Mouse (Mus musculus) frontal cortex, postnatal 14 days (tissue): ENCODE results near the gene Tekt1.

Source experiments
- DNase-seq, 2 experiments: peaks; one replicate each; pipeline ENCODE4 v3.0.0; 2022; ENCODE audit warnings: low spot score in 2 of 2

The Tekt1 gene

DNA sequence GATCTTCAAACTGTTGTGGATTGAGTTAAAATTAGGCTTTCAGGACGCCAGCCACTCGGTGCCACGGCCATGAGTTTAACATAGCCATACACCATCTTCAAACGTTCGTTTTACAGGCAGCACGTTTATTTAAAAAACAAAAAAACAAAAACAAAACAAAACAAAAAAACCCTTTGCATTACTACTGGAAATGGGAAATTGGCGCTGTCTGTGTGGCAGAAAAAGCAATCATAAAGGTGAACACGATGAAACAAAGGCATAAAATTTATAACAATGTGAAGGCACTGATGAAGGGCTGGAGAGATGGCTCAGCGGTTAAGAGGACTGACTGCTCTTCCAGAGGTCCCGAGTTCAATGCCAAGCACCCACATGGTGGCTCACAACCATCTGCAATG, at the start of gene Tekt1:
Tekt1 (minus strand) TSS at position 96 of the 395 bp plus-strand sequence.
- no peak for DNase-seq

DNA sequence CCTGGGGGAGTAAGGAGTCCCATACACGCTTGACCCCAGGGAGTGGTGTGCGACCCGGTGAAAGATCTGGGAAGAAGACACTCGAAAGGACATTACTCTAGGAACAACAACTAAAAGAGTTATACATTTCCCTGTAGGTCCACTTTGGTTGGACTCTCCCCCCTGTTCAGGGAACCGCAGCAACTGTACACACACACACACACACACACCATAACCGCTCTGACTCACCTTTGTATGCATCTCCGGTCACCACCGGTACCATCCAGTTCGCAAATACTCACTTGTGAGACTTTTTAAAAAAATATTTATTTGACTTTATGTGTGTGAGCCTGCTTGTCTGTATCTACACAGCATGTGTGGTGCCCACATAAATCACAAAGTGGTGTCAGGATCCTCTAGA, 49.7 kb upstream of the Tekt1 start:
- DNase-seq = no peak

DNA sequence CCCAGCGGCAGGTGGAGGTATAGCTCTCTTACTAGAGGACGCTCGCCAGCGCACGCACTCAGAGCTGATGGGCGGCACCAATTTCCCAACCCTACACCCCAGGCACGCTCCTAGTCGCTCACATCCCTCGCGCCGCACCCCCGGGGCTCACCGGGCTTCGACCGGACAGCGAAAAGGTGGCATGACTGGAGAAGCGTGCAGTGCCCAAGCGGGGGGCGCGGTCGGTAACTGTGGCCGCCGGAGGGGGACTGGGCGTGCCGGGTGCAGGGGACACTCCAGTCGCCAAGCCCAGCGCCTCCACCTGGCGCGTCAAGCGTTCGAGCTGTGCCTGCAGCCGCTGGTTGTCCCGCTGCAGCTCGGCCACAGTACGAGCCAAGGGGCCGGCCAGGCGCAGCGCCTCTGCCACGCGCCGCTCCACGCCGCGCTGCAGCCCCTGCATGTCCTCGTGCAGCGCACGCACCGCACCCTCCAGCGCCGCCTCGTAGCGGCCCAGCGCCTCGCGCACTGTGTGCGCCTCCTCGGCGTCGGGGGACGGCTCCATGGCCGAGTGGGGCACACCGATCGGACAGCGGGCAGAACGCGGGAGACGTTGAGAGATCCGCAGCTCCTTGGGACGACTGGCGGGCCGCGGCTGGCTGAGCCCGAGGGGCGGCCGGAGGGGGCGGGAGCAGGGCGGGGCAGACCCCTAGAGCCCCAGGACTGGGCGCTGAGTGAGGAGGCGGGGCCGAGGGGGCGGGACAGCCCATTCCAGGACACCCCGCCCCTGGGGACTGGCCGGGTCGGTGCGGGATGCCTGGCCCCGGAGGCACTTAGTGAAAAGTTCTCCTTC, 49.1 kb upstream of the Tekt1 start, which contains the start of gene Smtnl2:
Smtnl2 (minus strand) TSS at position 621 of the 829 bp plus-strand sequence.
- DNase-seq = peak in 1 of 2 experiments; percentile 31

DNA sequence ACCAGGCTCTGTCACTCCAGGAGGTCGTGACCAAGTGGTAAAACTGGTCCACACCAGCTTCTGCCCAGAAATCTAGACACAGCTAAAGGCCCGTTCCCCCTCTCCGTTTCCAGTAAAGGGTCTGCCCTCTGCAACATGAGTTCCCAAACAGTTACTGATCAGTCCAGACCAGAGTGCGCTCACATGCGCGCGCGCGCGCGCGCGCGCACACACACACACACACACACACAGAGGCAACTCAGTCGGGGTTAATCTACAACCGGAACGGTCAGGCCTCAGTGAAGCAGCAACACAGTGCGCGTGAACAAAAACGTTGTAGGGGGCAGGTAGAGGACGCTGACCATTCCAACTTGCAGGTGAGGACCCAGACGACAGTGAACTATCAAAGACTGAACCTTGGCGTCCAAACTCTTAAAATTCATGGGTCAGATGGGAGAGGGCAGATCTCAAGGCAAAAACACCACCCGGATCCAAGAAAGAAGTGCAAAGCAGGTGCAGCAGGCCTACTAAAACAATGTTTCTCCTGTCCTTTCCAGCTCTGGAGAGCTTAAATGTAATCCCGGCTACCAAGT, 48.4 kb upstream of the Tekt1 start:
- DNase-seq = no peak

DNA sequence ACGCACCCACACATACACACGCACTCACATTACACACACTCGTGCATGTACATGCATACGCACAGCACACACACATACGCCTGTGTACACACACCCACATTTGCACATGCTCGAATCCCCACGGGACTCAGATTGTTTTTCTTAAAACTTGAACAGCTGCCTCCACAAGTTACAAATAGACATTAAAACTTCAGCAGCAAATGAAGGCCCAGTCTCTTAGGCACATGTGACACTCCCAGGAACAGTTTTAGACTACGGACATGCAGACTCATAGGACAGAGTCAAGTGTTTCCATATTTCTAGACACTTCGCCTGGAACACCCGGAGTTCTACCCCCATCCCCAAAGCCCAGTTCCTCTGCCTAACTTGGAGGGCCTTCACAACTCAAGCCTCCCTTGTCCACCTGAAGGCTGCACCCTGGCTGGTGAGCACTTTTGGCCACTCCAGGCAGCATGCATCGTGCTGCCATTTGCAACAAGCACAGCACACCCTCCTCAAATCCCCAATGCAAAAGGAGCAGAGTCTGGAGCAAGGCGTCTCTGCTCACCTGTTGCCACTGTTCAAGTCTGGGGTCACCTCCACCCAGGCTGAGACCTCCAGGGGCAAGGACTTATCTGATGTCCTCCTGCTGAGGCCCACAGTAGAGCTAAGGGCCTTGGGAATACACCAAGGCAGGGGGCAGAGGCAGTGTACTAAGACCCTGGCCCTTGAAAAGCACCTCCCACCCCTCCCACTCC, 47.6 kb upstream of the Tekt1 start:
- DNase-seq = no peak

DNA sequence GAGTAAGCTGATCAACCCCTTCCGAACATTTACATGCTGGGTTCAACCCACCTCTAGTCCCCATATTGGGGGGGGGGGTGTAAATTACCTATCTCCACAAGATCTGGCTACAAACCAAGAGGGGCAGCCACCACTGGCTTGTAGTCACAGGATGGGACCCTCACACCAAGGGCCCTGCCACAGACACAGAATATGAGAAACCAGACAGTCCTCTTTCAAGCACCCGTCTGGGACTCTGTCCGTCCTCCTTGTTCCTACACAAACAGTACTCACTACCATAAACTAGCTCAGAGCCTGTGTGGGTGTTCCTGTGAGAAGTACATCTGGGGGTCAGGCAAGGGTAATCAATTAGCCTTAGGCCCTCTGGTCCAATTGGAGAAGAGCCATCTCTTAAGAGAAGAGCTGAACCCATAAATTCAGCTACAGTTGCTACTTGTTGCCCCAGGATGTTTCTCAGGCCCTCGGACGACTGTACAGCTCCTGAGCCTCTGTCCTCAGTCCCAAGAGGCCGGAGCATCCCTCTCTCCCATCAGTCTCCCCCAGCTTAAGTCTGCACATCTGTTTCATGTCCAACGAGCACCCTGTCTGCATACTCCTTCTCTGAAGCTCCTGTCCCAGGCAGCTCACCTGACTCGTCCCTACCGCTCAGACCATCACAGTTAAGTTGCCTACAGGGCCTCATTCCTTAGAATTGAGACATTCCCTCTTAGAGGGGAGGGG, 46.4 kb upstream of the Tekt1 start:
- DNase-seq = no peak

DNA sequence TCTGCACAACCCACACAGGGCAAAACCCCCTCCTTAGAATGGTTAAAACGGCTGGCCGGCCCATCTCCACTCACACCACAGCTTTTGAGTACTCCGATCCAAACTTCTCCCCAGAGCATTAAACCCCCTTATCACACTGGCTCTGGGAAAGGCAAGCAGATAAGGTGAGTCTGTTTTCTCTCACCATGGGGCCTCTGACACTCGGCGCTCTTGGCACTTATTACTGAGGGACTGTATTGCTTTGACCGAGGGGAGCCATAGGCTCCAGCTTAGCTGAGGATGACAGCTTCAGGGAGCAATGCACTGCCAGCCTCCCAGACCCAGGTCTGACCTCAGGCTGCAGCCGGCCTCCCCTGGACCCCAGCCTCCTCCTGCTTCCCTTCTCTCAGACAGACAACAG, 45.3 kb upstream of the Tekt1 start:
- DNase-seq = no peak

DNA sequence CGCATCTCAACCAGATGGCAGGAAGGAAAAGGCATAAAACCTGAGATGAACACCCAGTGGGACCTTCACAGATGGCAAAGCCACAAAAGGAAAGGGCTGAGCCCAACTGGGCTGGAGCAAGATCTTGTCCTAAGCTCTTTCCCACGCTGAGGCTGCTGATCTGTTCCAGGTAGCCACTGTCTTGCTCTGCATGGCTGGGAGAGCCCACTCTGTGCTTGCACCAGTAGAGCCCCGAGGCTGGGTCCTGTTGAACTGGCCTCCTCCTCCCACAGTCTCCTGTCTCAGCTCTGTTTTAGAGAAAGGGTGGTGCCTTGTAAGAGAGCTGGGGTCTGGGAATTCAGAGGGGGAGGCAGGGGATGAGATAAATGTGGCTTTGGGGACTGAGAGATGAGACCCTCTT, 44.8 kb upstream of the Tekt1 start:
- no peak for DNase-seq

DNA sequence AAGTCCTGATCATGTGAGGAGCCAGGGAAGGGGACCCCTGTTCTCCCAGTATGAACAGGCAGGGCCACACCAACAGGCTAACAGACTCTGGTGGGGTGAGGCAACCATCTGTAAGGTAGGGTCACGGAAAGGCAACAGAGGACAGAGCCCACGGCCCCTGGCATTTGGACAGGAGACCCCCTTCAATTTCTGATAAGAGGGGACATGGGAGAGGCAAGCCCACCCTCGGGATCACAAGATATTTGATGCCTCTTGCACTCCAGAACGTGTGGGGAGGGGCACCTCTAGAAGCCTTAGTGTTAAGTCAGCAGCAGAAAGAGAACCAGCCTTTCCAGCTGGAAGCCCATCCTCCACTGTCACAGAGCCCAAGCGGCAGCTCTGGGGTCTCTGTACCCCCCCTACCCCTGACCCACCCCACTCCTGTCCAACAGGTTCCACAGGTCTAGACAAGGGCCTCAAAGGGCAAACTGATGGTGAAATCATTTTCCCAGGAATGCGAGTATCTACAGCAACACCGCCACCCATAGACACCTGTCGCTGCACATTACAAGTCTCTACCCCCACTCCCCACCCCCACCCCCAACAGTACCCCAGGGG, 43.9 kb upstream of the Tekt1 start:
- no peak for DNase-seq

DNA sequence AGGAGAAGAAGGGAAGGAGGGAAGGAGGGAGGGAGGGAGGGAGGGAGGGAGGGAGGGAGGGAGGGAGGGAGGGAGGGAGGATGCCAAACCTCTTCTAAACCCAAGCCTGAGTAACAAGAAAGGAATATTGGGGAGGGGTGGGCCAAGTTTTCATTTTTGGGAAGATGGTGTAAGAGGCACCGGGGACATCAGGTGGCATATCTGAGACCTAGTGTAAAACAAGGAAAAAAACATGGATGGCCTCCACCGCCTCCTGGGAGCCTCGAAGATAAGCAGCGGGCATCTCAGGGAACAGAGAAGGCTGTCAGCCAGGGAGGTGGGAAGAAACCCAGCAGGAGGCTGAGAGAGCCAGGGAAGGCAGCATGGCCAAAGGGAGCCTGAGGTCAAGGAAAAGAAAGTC, 43.3 kb upstream of the Tekt1 start:
- no peak for DNase-seq

DNA sequence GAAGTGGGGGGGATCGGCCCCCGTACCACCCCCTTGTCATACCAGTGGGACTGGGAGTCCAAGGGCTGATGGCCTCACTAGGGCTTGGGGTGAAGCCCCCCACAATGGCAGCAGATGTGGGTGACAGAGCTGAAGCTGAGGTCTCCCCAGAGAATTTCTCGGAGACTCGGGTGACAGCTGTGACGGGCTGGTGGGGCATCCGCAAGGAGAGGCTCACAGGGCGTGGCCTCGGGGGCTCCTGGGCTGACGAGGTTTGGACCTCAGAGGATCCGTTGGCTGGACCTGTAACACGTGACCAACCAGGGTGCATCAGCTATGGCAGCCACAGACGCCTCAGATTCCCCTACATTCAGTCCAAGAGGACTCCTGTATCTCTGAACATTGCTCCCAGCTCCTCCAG, 40.7 kb upstream of the Tekt1 start:
- no peak for DNase-seq

DNA sequence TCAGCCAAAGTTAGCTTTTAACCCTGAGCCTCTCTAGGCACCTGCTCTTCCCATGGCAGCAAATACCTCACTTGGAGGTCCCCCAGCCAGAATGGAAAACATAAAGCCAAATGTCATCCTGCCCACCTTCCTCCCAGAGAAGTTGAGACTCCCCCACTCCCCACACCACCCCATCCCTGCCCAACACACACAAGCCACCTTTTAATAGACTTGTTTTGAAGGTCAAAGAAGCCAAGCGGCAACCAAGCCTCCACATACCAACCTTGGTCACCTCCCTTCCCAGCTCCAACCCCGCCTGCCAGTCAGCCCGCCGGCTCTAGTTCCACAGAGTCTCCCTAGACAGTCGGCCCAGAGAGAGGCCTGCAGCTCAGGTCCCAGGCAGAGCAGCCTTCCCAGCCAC, 39.8 kb upstream of the Tekt1 start:
- no peak for DNase-seq

DNA sequence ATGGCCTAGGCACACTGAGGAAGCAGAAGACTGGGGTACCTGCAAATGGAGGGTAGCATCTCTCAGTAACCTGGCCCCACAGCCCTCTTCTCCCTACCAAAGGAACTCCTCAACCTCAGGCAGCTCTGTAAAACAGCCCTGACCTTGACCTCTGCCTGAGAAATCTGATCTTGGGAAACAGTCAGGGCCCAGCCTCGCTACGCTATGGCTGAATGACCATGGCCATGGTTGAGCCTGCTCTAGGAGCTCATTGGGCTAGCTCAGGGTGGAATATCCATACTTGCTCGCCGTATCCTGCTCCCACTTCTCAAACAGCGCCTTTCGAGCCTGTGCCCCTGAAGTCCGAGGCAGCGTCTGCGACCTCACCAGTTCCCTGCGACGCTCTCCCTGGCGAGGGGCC, 38.8 kb upstream of the Tekt1 start:
- DNase-seq = no peak

DNA sequence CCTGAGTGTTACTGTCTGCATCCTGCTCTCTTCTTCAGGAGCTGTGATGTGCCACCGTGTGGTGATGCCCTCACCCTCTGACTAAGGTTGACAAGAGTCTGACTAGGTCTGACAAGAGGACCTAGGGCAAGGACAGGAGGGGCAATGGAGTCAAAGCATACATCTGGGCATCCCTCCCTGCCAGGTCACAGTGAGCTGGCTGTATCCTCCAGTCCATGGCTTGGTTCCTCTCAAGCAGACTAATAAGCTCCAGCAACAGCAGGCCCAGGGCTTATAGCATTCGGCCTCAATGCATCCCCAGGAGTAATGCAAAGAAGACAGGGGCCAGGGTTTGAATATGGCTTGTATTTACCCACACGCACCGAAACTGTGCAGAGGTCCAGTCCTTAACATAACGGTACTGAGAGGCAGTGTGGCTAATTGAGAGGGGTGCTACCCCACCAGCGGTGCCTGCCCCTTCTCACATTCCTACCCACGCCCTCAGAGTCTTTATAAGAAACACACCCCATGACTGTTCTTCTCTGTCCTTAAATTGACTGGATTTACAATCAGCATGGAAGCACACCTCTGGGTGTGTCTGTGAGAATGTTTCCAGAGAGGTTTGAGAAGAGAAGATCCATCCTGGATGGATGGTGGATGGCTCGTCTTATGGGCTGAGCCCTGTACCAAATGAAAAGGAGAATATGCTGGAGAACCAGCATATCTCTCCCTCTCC, 35.7 kb upstream of the Tekt1 start:
- no peak for DNase-seq

DNA sequence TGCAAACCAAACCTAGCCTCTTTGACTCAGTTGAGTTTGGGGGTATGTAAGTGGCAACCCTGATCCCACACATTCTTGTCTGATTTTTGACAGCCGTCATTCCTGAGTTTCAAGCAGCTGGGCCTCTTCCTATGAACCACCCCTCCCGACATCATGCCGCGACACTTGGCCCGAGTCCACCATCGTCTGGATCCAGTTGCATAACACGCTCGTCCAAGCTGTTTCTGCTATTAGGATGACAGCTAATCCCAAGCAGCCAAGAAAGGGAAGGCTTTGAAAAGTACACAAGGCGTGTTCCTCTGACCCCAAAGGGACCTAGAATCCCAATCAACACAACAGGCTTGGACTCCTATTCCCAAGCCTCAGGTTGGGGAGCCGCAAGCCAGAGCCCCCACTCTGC, 34.8 kb upstream of the Tekt1 start:
- no peak for DNase-seq

DNA sequence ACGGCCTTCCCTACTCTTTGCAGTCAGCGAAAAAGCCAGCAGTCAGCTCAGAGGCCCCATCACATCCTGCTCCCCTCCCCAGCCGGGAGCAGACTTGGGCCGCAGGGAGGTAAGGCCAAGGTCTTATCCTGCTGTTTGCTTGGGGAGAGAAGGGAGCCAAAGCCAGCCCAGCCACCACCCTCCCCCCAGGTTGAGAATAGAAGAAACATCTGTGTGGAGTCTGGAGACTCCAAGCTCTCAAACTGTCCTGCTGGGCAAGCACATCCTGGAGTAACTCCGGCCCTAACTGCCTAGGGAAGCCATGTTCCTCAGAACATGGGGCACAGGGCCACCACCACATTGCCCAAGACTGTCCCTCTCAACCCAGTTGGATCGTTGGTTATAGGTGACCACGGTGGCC, 34.4 kb upstream of the Tekt1 start:
- DNase-seq = no peak

DNA sequence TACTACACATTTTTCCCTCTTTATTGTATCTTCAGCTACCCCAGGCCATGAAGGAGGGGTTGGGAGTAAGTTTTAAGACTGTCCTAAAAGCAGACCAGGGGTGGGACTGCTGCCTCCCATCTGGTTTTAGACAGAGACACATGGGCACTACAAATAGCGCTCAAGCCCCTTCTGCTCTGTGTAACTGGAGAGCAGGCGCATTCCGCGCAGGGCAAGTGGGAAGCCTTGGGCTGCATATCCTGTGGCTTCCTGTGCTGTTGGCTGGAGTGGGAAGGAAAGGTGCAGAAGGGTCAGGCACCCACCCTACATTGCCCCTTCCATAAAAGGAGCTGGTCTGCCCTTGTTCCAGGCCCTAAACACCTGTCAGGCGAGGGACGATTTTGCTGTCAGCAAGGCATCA, 33.4 kb upstream of the Tekt1 start:
- DNase-seq = no peak

DNA sequence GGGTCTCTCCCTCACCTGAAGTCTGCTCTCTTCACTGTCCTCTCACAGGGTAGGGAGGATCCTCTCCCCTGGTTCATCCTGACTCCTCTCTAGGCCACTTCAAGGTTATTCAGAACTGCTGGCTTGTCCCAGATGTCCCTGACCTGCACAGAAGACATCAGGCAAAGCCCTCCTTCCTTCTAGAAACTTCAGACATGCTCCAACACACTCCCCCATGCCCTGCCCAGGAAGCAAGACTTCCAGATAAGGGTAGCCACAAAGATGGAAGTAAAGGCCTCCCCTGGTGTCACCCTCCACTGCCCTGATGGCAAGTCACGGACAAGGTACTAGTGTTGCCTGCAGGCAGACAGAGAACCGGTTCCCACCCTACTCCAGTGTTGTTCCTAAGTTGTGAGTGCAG, 32.5 kb upstream of the Tekt1 start:
- no peak for DNase-seq

DNA sequence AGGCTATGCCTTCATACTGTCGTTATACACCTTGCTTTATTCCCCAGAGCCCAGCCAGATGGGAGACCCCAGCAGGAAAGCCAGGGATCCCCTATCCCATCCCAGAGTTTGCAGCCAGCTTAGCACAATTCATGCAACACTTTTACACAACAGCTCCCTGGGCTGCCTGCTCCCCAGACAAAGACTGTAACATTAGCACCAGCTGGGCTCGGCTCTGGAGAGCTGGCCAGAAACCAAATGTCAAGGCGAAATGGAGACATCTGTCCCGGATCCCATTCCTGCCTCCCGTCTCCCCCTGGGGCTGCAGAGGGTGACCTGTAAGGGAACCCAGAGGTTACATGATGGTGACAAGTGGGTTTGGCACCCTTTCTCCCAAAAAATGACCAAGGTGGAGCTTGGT, 31.4 kb upstream of the Tekt1 start:
- no peak for DNase-seq

DNA sequence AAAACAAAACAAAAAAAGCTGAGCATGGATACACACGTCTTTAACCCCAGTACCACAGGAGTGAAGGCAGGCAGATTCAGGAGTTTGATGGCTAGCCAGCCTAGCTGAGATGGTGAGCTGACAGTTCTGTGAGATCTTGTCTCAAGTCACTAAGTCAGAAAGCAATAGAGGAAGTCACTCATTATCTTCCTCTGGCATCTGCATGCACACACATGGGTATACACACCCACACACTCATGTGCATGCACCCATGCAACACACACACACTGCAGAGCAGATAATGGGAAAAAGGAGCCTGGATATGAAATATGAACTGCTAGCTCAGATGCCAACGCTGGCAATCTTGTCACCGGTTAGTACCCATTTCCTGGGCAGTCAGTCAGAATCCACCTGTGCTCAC, 31.0 kb upstream of the Tekt1 start:
- no peak for DNase-seq

DNA sequence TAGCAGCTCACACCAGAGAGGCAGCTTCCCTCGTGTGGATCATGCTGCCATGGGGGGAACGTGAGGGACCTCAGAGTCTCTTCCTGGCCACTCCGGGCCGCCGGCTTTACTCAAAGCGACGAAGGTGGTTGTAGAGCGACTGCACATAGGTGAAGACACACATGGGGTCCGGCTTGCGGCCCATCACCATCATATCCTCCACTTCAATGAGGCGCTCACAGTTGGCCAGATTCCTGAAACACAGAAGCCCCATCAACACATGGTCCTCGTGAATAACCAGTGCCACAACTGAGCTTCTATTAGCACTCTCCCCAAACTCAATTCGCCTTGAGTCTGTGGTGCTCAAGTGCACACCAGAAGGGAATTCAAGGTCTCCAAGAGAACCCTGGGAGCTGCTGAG, 28.9 kb upstream of the Tekt1 start:
- no peak for DNase-seq
